Mouse (Mus musculus): ENCODE results near the gene Ncbp3.

The Ncbp3 gene

DNA sequence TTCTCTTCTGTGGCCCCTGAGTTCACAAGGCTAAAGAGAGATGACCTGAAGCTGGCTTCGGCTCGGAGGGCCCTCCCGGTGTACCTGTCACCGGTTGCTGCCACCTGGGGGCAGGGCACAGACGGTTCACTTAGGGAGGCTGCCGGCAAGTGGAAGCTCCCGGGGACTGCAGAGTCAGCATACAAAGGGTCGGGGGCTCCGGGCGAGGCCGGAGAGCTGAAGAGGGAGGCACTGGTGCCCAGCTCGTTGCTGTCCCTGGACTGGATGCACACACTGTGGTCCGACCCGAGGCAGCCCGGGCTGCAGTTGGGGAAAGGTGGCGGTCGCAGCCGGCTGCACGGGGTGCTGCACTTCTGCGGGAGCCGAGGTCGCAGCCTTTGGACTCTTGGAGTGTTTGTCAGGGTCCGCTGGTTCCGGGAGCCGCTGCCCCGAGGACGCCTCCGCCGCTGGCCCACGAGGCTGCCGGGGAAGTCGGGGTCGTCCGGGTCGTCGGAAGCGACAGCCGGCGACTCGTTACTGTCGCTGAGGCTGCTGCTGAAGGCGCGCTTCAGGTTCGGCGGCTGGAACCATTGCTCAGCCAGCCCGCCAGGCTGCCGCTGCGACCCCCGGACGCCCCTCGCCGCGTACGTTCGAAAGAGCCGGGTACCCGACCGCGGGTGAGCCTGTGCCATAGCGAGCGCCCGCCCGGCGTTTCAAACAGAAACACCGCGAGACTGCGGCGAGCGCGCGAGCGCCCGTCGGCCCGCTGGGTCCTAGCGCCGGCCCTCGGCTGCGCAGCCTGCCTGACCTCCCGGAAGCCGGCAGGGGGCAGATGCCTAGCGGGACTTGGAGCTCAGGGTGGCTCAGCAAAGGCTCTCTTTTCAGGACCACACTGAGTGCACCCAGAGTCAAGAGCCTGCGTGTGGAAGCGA, 90.3 kb downstream of the Ncbp3 start, which contains the start of gene Haspin:
TSS of gene Haspin (minus strand) at position 704 of the 911 bp plus-strand sequence.
- peak; percentile 82 for DNase-seq (ENCODE audit: low read depth)

Measured in c-Kit-positive CD71-positive TER-119-negative erythroid progenitor cells, embryonic 14.5 days (primary cell).